Mouse (Mus musculus) splenic B cell, adult 2 months (primary cell): ENCODE measurements around the gene Yme1l1.

Experiments
- DNase-seq: peaks from one replicate; pipeline ENCODE4 v3.0.0-alpha.2; 2011; ENCODE audit warnings: low read depth, low spot score
- H3K27me3 ChIP-seq: 2 replicates; pipeline ENCODE4 v1.6.1; 2012; ENCODE audit warnings: mild to moderate bottlenecking, low read length, moderate library complexity, mixed read lengths; ENCODE audit not compliant: control insufficient read depth, poor library complexity, insufficient read depth, severe bottlenecking
- H3K36me3 ChIP-seq: 2 replicates; pipeline ENCODE4 v1.6.1; 2012; ENCODE audit warnings: mild to moderate bottlenecking, low read length, moderate library complexity, mixed read lengths; ENCODE audit not compliant: control insufficient read depth, poor library complexity, insufficient read depth, severe bottlenecking

Gene Yme1l1

GRCm38 (mm10) chr2:23155777-23156607, at the start of gene Yme1l1, which contains the start of gene Mastl:
Gene Yme1l1, plus strand, starts transcription at chr2:23156369.
Gene Mastl, minus strand, starts transcription at chr2:23156024.
- Histone ChIP-seq H3K27me3 (no peaks in the 10 kb centered on the region), H3K36me3 (no peaks in the 10 kb centered on the region)
- DNase-seq: peak; percentile 99

- DNase-seq: no peak
- Histone ChIP-seq H3K36me3 (peaks cover 3% of the 10 kb centered on the region), H3K27me3 (no peaks in the 10 kb centered on the region)
Observed at GRCm38 (mm10) chr2:23119573-23119972, 36.6 kb upstream of the Yme1l1 start.

- DNase-seq: no peak
- Histone ChIP-seq H3K27me3 (no peaks in the 10 kb centered on the region), H3K36me3 (no peaks in the 10 kb centered on the region)
Observed at GRCm38 (mm10) chr2:23155199-23155621, 959 bp upstream of the Yme1l1 start.

- Histone ChIP-seq H3K27me3 (no peaks in the 10 kb centered on the region), H3K36me3 (no peaks in the 10 kb centered on the region)
- no peak for DNase-seq
Observed at GRCm38 (mm10) chr2:23156608-23157081, 476 bp downstream of the Yme1l1 start.

- peak; percentile 26 for DNase-seq
- H3K27me3 ChIP-seq: no peaks in the 10 kb centered on the region
- peaks cover 4% of the 10 kb centered on the region; the same call in 1 of the 2 replicates for H3K36me3 ChIP-seq
Observed at GRCm38 (mm10) chr2:23172305-23172704, 16.1 kb downstream of the Yme1l1 start.

- no peak for DNase-seq
- no peaks in the 10 kb centered on the region for H3K27me3 ChIP-seq
- peaks cover 15% of the 10 kb centered on the region for H3K36me3 ChIP-seq
Observed at GRCm38 (mm10) chr2:23194366-23194765, 38.2 kb downstream of the Yme1l1 start.

GRCm38 (mm10) chr2:23201034-23201433, 44.9 kb downstream of the Yme1l1 start:
- no peak for DNase-seq
- Histone ChIP-seq H3K27me3 (no peaks in the 10 kb centered on the region), H3K36me3 (peaks cover 5% of the 10 kb centered on the region; the same call in 1 of the 2 replicates)

GRCm38 (mm10) chr2:23202900-23203670, 46.9 kb downstream of the Yme1l1 start:
- Histone ChIP-seq H3K36me3 (peaks cover 4% of the 10 kb centered on the region; the same call in 1 of the 2 replicates), H3K27me3 (no peaks in the 10 kb centered on the region)
- no peak for DNase-seq

GRCm38 (mm10) chr2:23207070-23207526, 50.9 kb downstream of the Yme1l1 start, which contains the start of gene 4931423N10Rik:
Gene 4931423N10Rik, plus strand, starts transcription at chr2:23207476.
- H3K36me3 ChIP-seq: no peaks in the 10 kb centered on the region
- no peak for DNase-seq
- H3K27me3 ChIP-seq: no peaks in the 10 kb centered on the region

GRCm38 (mm10) chr2:23213661-23214060, 57.5 kb downstream of the Yme1l1 start:
- Histone ChIP-seq H3K27me3 (no peaks in the 10 kb centered on the region), H3K36me3 (no peaks in the 10 kb centered on the region)
- no peak for DNase-seq

GRCm38 (mm10) chr2:23225199-23225598, 69.0 kb downstream of the Yme1l1 start:
- Histone ChIP-seq H3K27me3 (no peaks in the 10 kb centered on the region; the same call in 1 of the 2 replicates), H3K36me3 (no peaks in the 10 kb centered on the region)
- DNase-seq: no peak

GRCm38 (mm10) chr2:23228463-23228862, 72.3 kb downstream of the Yme1l1 start:
- H3K27me3 ChIP-seq: no peaks in the 10 kb centered on the region; the same call in 1 of the 2 replicates
- H3K36me3 ChIP-seq: no peaks in the 10 kb centered on the region
- no peak for DNase-seq

- no peak for DNase-seq
- Histone ChIP-seq H3K36me3 (no peaks in the 10 kb centered on the region), H3K27me3 (no peaks in the 10 kb centered on the region; the same call in 1 of the 2 replicates)
Observed at GRCm38 (mm10) chr2:23234065-23234773, 78.0 kb downstream of the Yme1l1 start.
